Mouse (Mus musculus) G1E (cell line): ENCODE measurements around the gene 3110040M04Rik. TPM values are rescaled to one million over a fixed set of nuclear protein-coding genes. Genes with fewer than 3 reads are reported as not detected.

Experiments
- ATAC-seq: 2 replicates; pipeline ENCODE4 v1.8.0; 2016; ENCODE audit warnings: mild to moderate bottlenecking; ENCODE audit not compliant: insufficient number of reproducible peaks, poor library complexity, low FRiP score, severe bottlenecking; ENCODE audit errors: extremely low read depth
- DNase-seq: peaks from one replicate; pipeline ENCODE4 v3.0.0; 2012; ENCODE audit warnings: low spot score
- H3K27me3 ChIP-seq: 2 replicates; pipeline ENCODE4 v1.6.1; 2012; ENCODE audit warnings: mild to moderate bottlenecking, low read length, inconsistent platforms; ENCODE audit not compliant: insufficient read depth
- H3K36me3 ChIP-seq: replicated peaks from 2 replicates; pipeline ENCODE3; 2012; ENCODE audit warnings: mild to moderate bottlenecking, inconsistent platforms
- H3K4me1 ChIP-seq: 2 replicates; pipeline ENCODE4 v1.6.1; 2012; ENCODE audit warnings: low read depth, low read length, inconsistent platforms, mixed read lengths; ENCODE audit not compliant: insufficient read depth
- H3K4me3 ChIP-seq: 2 replicates; pipeline ENCODE4 v1.5.1; 2012; ENCODE audit warnings: low read depth, mild to moderate bottlenecking, inconsistent platforms, low read length, moderate library complexity, mixed read lengths
- H3K9me3 ChIP-seq: replicated peaks from 2 replicates; pipeline ENCODE4 v1.6.1; 2012; ENCODE audit warnings: inconsistent platforms
- CTCF ChIP-seq: IDR thresholded peaks from 2 replicates; pipeline ENCODE4 v1.5.1; 2012; ENCODE audit warnings: low read depth, low read length, inconsistent platforms, mixed read lengths
- GATA1 ChIP-seq: IDR thresholded peaks from 2 replicates; pipeline ENCODE4 v1.6.1; 2012; ENCODE audit warnings: borderline replicate concordance, low read length, inconsistent platforms, mixed read lengths
- GATA2 ChIP-seq: IDR thresholded peaks from 2 replicates; pipeline ENCODE4 v1.6.1; 2012; ENCODE audit warnings: low read depth, low read length, inconsistent platforms, borderline replicate concordance
- POLR2AphosphoS5 ChIP-seq: IDR thresholded peaks from 2 replicates; pipeline ENCODE4 v1.6.1; 2012; ENCODE audit warnings: low read depth, low read length, inconsistent platforms; ENCODE audit not compliant: insufficient replicate concordance
- TAL1 ChIP-seq: conservative IDR thresholded peaks from 2 replicates; pipeline ENCODE4 v1.6.1; 2012; ENCODE audit warnings: low read depth, low read length, inconsistent platforms, mixed read lengths
- polyA plus RNA-seq: library from polyadenylated mRNA; stranded (reverse); fragments of >175 nt; gene quantifications from 2 replicates; pipeline ENCODE4 v1.2.3, GENCODE M21; 2012
- total RNA-seq, 2 experiments: library from RNA; stranded (forward) in 1 of 2; stranded (reverse) in 1 of 2; fragments of 200-1000 nt in 1 of 2; fragments of >200 nt in 1 of 2; fragmentation: Nextera tagmentation in 1 of 2; gene quantifications; 2 replicates each; pipeline ENCODE4 v1.2.3; 2014 to 2017

Gene 3110040M04Rik
- total and polyA plus RNA-seq, 3 experiments, result 3.7 to 13.5 (median 5.3) TPM

GRCm38 (mm10) chr1:151166031-151166430 is 37.9 kb upstream of the 3110040M04Rik start:
- no peaks in the 10 kb centered on the region for H3K36me3 ChIP-seq
- H3K9me3 ChIP-seq, result no peaks in the 10 kb centered on the region
- DNase-seq (no peak), ATAC-seq (peak; percentile 71)
- peaks cover 43% of the 10 kb centered on the region for H3K4me1 ChIP-seq
- H3K27me3 ChIP-seq, result no peaks in the 10 kb centered on the region
- peak overlapping the region; percentile 3; the same call in 1 of the 2 replicates for H3K4me3 ChIP-seq
- no peak for TF ChIP-seq POLR2AphosphoS5
- no peak for TF ChIP-seq GATA1
- no peak for TF ChIP-seq CTCF
- no peak for TF ChIP-seq TAL1
- no peak for TF ChIP-seq GATA2

- H3K4me3 ChIP-seq, result no peak overlapping the region
- no peaks in the 10 kb centered on the region for H3K9me3 ChIP-seq
- H3K27me3 ChIP-seq, result no peaks in the 10 kb centered on the region
- H3K4me1 ChIP-seq, result peaks cover 53% of the 10 kb centered on the region
- TF ChIP-seq TAL1 (no peak), CTCF (no peak), POLR2AphosphoS5 (no peak), GATA2 (no peak), GATA1 (no peak)
- no peaks in the 10 kb centered on the region for H3K36me3 ChIP-seq
- DNase-seq, result no peak
- no peak for ATAC-seq
These were observed 36.4 kb upstream of the 3110040M04Rik start for GRCm38 (mm10) chr1:151167297-151168047.

GRCm38 (mm10) chr1:151168637-151169036 is 35.3 kb upstream of the 3110040M04Rik start:
- no peak for DNase-seq
- Histone ChIP-seq H3K27me3 (no peaks in the 10 kb centered on the region), H3K36me3 (no peaks in the 10 kb centered on the region), H3K9me3 (no peaks in the 10 kb centered on the region), H3K4me3 (no peak overlapping the region), H3K4me1 (peaks cover 60% of the 10 kb centered on the region)
- no peak for TF ChIP-seq GATA1
- TF ChIP-seq TAL1, result no peak
- no peak for TF ChIP-seq POLR2AphosphoS5
- TF ChIP-seq GATA2, result no peak
- TF ChIP-seq CTCF, result no peak
- ATAC-seq, result no peak

- H3K4me3 ChIP-seq, result no peak overlapping the region
- TF ChIP-seq GATA2, result no peak
- H3K4me1 ChIP-seq, result peaks cover 59% of the 10 kb centered on the region
- DNase-seq, result no peak
- no peaks in the 10 kb centered on the region for H3K27me3 ChIP-seq
- H3K36me3 ChIP-seq, result no peaks in the 10 kb centered on the region
- H3K9me3 ChIP-seq, result no peaks in the 10 kb centered on the region
- ATAC-seq, result peak; percentile 50
These were observed 32.1 kb upstream of the 3110040M04Rik start for GRCm38 (mm10) chr1:151171572-151172461.

- TF ChIP-seq GATA1 (no peak), POLR2AphosphoS5 (no peak), CTCF (no peak), TAL1 (peak; percentile 95), GATA2 (peak; percentile 66; the same call in 1 of the 2 replicates)
- Histone ChIP-seq H3K4me3 (peak overlapping the region; percentile 64), H3K9me3 (no peaks in the 10 kb centered on the region), H3K36me3 (no peaks in the 10 kb centered on the region), H3K27me3 (no peaks in the 10 kb centered on the region), H3K4me1 (peaks cover 59% of the 10 kb centered on the region)
- ATAC-seq, result peak; percentile 83
- peak; percentile 72 for DNase-seq
These were observed 26.6 kb upstream of the 3110040M04Rik start for GRCm38 (mm10) chr1:151177030-151177936.

GRCm38 (mm10) chr1:151177937-151178271 is 26.0 kb upstream of the 3110040M04Rik start:
- peaks cover 53% of the 10 kb centered on the region for H3K4me1 ChIP-seq
- no peaks in the 10 kb centered on the region for H3K36me3 ChIP-seq
- DNase-seq (no peak), ATAC-seq (no peak)
- TF ChIP-seq GATA1 (no peak), CTCF (no peak), GATA2 (no peak)
- peak overlapping the region; percentile 64 for H3K4me3 ChIP-seq
- H3K9me3 ChIP-seq, result no peaks in the 10 kb centered on the region
- no peaks in the 10 kb centered on the region for H3K27me3 ChIP-seq
